Mouse (Mus musculus): Measurements from ENCODE around the gene Slc9a3r2.

DNA sequence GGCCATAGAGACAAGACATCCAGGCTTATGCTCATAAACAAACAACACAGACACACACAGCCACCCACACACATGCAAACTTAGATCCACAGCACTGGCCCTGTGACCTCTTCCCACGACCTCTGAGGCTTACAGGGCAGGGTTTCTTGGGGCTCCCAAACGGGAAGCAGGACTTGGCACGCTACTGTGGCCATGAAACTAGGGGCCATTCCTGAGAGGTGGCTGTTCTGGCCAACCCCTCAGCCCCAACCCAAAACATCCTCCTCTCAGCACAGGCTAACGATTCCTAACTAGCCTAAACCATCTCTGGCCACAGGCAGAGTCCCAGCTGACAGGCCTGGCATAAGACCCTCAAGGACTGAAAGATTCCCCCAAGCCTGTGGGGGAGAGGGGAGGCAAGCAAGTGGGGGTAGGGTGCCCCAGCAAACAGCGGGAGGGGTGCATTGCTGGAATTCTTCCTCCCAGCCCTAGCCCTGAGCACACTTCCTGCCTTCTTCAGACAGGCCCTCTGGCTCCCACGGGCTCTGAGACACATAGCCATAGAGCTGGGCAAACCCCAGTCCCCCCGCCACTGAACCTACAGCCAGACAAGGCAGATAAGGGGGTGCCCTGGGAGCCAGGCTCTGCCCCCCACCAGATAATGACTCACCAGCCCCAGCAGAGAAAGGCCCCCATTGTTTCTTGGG, 6.0 kb downstream of the Slc9a3r2 start:
- TF ChIP-seq CTCF (conservative IDR thresholded peaks at IDR 0.05; ENCODE audit: low read length) (no peak), NANOG (IDR thresholded peaks at IDR 0.05; ENCODE audit: borderline replicate concordance, low read length) (no peak), POU5F1 (IDR thresholded peaks at IDR 0.05; ENCODE audit: borderline replicate concordance, low read length) (no peak)

Data from E14TG2a.4 (cell line).